Mouse (Mus musculus) forebrain, embryonic 14.5 days (tissue): ENCODE measurements at regions not wholly inside any gene's neighbourhood (a gene's known extent, or its start where the extent isn't known, plus 50 kb on each side); places are given as distances from the start of the nearest gene placed in this dataset.

Experiments
- ATAC-seq: fragments of 200-750 bp; cut with Nextera tagmentation; 2 replicates; pipeline ENCODE4 v1.8.0; 2017; ENCODE audit warnings: mild to moderate bottlenecking, moderate library complexity
- DNase-seq: peaks from one replicate; pipeline ENCODE4 v3.0.0-alpha.2; 2015; ENCODE audit warnings: low spot score
- H3K27ac ChIP-seq: fragments of 300-500 bp; sonication (generic); 2 replicates; pipeline ENCODE4 v1.5.1; 2014; ENCODE audit warnings: low read depth, mild to moderate bottlenecking, control low read depth, low read length, moderate library complexity
- H3K27me3 ChIP-seq: fragments of 300-500 bp; sonication (generic); replicated peaks from 2 replicates; pipeline ENCODE4 v1.6.1; 2014; ENCODE audit warnings: low read length, control low read depth, mixed read lengths; ENCODE audit not compliant: control insufficient read depth, insufficient read depth
- H3K36me3 ChIP-seq: fragments of 300-500 bp; sonication (generic); 2 replicates; pipeline ENCODE4 v1.6.1; 2014; ENCODE audit warnings: low read length, control low read depth; ENCODE audit not compliant: control insufficient read depth, insufficient read depth
- H3K4me1 ChIP-seq: fragments of 300-500 bp; sonication (generic); 2 replicates; pipeline ENCODE4 v1.6.1; 2014; ENCODE audit warnings: antibody characterized with exemption, low read length, control low read depth; ENCODE audit not compliant: control insufficient read depth, insufficient read depth
- H3K4me2 ChIP-seq: fragments of 300-500 bp; sonication (generic); 2 replicates; pipeline ENCODE4 v1.6.1; 2014; ENCODE audit warnings: mild to moderate bottlenecking, control low read depth, low read length
- H3K4me3 ChIP-seq: fragments of 300-500 bp; sonication (generic); 2 replicates; pipeline ENCODE4 v1.5.1; 2014; ENCODE audit warnings: low read depth, low read length, control low read depth
- H3K9ac ChIP-seq: fragments of 300-500 bp; sonication (generic); 2 replicates; pipeline ENCODE4 v1.6.1; 2014; ENCODE audit warnings: mild to moderate bottlenecking, low read length, control low read depth, moderate library complexity
- H3K9me3 ChIP-seq: fragments of 300-500 bp; sonication (generic); replicated peaks from 2 replicates; pipeline ENCODE4 v1.6.1; 2016; ENCODE audit warnings: low read length, control low read depth, mixed read lengths; ENCODE audit not compliant: control insufficient read depth
- WGBS: fragments of 180-500 bp; shearing (Covaris S2); extraction: QIAGEN DNeasy Blood & Tissue Kit; methylation state at CpG from one replicate; pipeline ENCODE4 v1.1.7; 2014; 5-methylcytosine and 5-hydroxymethylcytosine counted together

DNA sequence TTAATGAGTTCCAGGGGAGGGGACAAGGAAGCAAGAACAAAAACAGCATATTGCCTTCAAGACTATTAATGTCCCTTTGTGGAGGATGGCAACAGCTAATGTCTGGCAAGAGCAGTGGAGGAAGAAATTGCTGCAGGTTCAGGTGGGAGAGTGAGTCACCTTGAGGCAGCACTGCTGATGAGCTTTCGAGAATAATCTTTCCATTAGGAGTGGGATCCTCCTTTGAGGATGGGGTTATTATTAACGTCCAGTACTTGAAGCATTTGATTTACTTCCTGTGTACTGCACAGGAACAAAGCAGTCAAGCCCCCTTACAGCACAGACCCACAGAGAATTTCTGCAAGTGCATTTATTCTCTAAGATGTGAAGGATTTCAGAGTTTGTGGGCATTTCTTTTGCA, 671.2 kb upstream of the Stxbp6 start:
- WGBS: 63% methylated on average over 2 of the region's 2 CpGs
- no peak overlapping the region for H3K9ac ChIP-seq
- H3K27ac ChIP-seq: no peak overlapping the region
- H3K4me2 ChIP-seq: no peak overlapping the region
- H3K36me3 ChIP-seq: no peaks in the 10 kb centered on the region
- no peaks in the 10 kb centered on the region for H3K9me3 ChIP-seq
- H3K4me3 ChIP-seq: no peak overlapping the region
- ATAC-seq (no peak), DNase-seq (no peak)
- H3K27me3 ChIP-seq: no peaks in the 10 kb centered on the region
- H3K4me1 ChIP-seq: no peaks in the 10 kb centered on the region

DNA sequence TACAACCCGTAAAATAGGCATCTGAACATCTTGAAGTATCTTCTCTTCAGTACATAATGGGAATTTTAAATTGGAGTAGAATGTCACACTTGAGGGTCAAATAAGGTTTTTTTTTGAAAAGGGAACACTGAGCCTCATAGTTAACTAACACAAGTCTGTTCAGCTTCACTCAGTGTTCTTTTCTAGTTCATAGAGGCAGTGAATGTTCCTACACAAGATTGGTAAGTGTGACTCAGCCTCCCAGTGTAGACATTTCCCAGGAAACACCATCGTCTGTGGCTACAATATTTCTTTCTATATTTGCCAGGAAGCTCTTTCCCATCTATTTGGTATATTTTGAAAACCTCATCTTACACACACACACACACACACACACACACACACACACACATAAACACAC, 670.1 kb upstream of the Stxbp6 start:
- Histone ChIP-seq H3K9me3 (no peaks in the 10 kb centered on the region), H3K9ac (no peak overlapping the region), H3K36me3 (no peaks in the 10 kb centered on the region), H3K4me2 (no peak overlapping the region), H3K4me1 (no peaks in the 10 kb centered on the region), H3K27me3 (no peaks in the 10 kb centered on the region), H3K4me3 (no peak overlapping the region), H3K27ac (no peak overlapping the region)
- no peak for DNase-seq
- ATAC-seq: no peak
- 86% methylated on average over 2 of the region's 2 CpGs for WGBS

DNA sequence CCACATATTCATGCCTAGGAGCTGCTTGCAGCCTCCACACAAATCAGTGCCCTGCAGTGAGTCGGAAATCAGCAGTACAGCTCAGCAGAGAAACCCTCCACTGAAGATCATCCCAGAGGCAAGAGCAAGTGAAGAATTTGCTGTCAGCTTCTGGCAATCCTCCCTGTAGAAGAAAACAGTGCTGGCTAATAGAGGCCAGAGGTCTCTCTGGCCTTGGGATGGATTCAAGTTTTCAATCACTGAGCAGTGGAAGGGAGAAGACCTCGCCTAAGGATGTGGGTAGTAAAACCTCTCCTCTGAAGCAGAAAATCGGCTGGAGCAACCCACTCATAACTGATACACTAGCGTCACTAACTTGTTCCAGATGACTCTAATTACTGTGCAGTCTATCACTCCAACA, 659.2 kb upstream of the Stxbp6 start:
- DNase-seq: no peak
- no peak overlapping the region for H3K27ac ChIP-seq
- H3K9me3 ChIP-seq: no peaks in the 10 kb centered on the region
- H3K36me3 ChIP-seq: no peaks in the 10 kb centered on the region
- H3K4me2 ChIP-seq: no peak overlapping the region
- no peaks in the 10 kb centered on the region for H3K27me3 ChIP-seq
- H3K9ac ChIP-seq: no peak overlapping the region
- H3K4me3 ChIP-seq: no peak overlapping the region
- H3K4me1 ChIP-seq: no peaks in the 10 kb centered on the region
- 75% methylated on average over 4 of the region's 4 CpGs for WGBS
- no peak for ATAC-seq

DNA sequence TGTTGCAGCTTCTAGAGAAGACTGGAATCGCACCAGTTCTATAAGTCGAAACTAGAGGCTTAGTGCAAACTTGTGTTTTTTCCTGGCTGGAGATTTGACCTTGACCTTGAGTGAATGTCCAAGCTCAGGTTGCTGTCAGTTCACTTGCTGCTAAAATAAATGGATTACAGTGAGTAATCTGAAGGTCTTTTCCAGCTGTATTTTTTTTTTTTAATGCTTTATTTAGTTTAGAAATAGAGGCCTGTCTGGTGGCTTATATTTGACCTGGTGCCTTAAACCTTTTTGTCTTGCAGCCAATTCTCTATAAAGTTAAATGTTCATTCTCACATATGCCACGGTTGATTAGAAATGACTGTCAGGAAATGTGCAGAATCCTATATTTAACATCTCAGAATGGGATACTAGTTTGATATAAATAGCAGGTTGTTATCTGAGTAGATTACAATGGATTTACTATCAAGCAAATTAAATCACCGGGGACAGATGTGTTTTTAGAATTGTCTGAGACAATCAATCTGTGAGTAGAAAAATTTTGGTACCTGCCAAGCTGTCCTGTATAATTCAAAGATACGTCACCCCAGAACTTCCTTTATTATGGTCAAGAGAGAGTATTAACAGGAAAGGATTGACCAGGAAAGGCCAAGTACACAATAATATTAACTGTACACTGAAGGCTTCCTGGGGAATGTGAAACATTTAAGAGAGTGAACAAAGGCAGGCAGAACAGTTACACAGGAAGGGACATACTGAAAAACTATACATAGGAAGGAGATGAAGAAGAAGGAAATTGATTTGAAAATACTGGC, 650.3 kb upstream of the Stxbp6 start:
- Histone ChIP-seq H3K4me2 (no peak overlapping the region), H3K27ac (no peak overlapping the region), H3K4me3 (no peak overlapping the region), H3K9ac (no peak overlapping the region), H3K27me3 (no peaks in the 10 kb centered on the region), H3K36me3 (no peaks in the 10 kb centered on the region), H3K4me1 (no peaks in the 10 kb centered on the region), H3K9me3 (no peaks in the 10 kb centered on the region)
- ATAC-seq (no peak), DNase-seq (no peak)
- WGBS: 84% methylated on average over 5 of the region's 5 CpGs

DNA sequence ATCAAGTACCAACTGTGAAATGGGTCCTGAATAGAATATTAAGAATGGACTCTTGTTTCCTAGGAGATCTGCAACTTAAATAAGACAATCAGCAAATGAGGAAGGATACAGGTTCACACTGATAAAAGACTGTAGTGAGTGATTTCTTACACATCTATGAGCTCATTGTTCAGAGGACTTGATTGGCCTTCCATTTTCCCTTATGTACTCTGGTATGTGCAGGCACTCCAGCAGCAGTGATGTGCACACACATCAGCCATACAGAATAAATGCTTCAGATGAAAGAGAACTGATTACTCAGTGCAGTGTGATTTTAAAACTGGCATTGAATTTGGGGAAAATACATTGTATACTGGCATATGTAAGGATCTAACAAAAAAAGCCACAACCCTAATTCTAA, 636.8 kb upstream of the Stxbp6 start:
- peak; percentile 76; the same call in 1 of the 2 replicates for ATAC-seq
- no peak overlapping the region for H3K4me3 ChIP-seq
- H3K9ac ChIP-seq: no peak overlapping the region
- DNase-seq: peak; percentile 16
- H3K4me1 ChIP-seq: peaks cover 3% of the 10 kb centered on the region; the same call in 1 of the 2 replicates
- no peak overlapping the region for H3K27ac ChIP-seq
- H3K4me2 ChIP-seq: no peak overlapping the region
- H3K9me3 ChIP-seq: no peaks in the 10 kb centered on the region
- no peaks in the 10 kb centered on the region for H3K36me3 ChIP-seq
- H3K27me3 ChIP-seq: no peaks in the 10 kb centered on the region

DNA sequence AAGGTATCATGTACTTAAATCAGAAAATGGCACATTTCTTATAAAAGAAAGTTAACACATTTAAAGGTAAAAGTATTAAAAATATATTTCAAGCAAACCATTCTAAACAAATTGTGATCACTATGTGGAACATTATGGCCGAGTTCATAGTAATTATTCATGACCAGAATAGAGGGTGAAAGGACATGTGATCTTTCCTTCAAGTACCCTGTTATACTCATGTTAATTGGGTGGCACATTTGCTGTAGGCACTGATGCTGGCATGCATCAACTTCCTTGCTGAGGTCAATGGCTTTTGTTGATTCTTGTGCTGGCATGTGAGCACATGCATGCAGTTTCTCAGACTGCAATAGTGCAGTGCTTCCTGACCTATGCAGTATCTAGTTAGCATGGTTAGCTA, 636.3 kb upstream of the Stxbp6 start:
- Histone ChIP-seq H3K27ac (no peak overlapping the region), H3K4me3 (no peak overlapping the region), H3K9ac (no peak overlapping the region), H3K27me3 (no peaks in the 10 kb centered on the region), H3K4me1 (peaks cover 3% of the 10 kb centered on the region; the same call in 1 of the 2 replicates), H3K4me2 (no peak overlapping the region), H3K9me3 (no peaks in the 10 kb centered on the region), H3K36me3 (no peaks in the 10 kb centered on the region)
- no peak for ATAC-seq
- WGBS: 36% methylated on average over 1 of the region's 1 CpGs
- no peak for DNase-seq

DNA sequence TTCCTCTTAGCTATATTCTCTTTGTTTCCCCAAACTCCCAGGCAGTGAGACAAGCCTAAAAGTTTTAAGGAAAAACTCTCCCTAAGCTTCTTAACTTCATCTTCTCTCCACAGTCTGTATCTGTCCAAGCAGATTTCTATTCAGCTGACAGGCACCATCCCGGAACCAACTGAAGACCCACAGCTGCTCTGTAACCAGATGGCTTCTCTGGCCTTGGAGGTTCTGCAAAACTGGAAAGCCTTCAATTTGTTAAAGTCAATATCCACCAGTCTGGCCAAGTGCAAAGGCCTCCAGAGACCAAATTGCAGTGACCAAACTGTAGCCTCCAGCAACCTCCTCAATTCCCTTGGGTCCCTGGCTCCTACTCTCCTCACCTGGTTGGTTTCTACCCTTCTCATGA, 614.8 kb upstream of the Stxbp6 start:
- ATAC-seq (no peak), DNase-seq (no peak)
- Histone ChIP-seq H3K4me1 (no peaks in the 10 kb centered on the region), H3K4me3 (no peak overlapping the region), H3K9me3 (no peaks in the 10 kb centered on the region), H3K4me2 (no peak overlapping the region), H3K27me3 (no peaks in the 10 kb centered on the region), H3K27ac (no peak overlapping the region), H3K9ac (no peak overlapping the region), H3K36me3 (no peaks in the 10 kb centered on the region)
- WGBS: 71% methylated on average over 1 of the region's 1 CpGs

DNA sequence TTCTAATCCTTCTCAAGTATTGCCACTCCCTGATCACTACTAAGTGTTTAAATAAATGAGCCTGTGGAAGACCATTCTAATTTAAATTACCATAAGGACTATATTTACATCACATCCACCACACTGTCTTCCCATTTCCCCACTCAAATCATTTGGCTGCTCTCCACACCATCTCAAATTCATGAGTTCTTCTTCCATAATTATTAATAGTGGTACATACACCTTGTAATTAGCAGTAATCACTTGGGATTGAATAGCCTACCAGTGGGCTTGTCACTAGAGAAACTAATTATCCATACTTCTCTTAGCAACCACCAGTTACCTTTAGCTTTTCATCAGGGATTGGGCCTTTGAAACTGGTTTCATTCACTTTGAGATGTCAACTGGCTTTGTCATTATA, 612.3 kb upstream of the Stxbp6 start:
- Histone ChIP-seq H3K36me3 (no peaks in the 10 kb centered on the region), H3K9me3 (no peaks in the 10 kb centered on the region), H3K27me3 (no peaks in the 10 kb centered on the region), H3K9ac (no peak overlapping the region), H3K4me2 (no peak overlapping the region), H3K4me3 (no peak overlapping the region), H3K4me1 (no peaks in the 10 kb centered on the region), H3K27ac (no peak overlapping the region)
- ATAC-seq (no peak), DNase-seq (no peak)

DNA sequence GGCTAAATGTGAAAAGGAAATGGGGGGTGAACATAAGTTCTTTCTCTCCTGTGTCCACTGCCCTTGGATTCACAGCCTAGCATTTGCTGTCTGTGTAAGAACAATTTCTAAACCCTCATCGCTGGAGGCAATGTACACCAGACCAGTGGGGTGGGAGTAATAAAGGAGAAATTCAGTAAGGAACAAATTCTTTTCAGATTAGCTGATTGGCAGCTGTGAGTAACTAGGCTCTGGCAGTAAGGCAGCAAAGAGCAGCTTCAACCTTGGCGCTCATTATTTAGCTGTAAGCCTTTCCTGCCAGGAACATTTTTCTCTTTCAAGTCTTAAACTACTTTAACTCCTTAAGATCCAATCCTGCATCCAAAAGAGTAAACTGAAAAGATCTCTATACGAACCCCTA, 597.9 kb upstream of the Stxbp6 start:
- Histone ChIP-seq H3K9me3 (no peaks in the 10 kb centered on the region), H3K27me3 (no peaks in the 10 kb centered on the region), H3K27ac (0 out of 2 replicates have a peak overlapping the region, but pooled peaks have one; percentile 6), H3K36me3 (no peaks in the 10 kb centered on the region), H3K4me2 (no peak overlapping the region), H3K4me1 (peaks cover 24% of the 10 kb centered on the region), H3K4me3 (no peak overlapping the region), H3K9ac (no peak overlapping the region)
- WGBS: 6% methylated on average over 3 of the region's 3 CpGs
- DNase-seq (peak; percentile 68), ATAC-seq (peak; percentile 57)
